23 mouse cellular contexts compared by ENCODE assay signal in the genomic region with DNA sequence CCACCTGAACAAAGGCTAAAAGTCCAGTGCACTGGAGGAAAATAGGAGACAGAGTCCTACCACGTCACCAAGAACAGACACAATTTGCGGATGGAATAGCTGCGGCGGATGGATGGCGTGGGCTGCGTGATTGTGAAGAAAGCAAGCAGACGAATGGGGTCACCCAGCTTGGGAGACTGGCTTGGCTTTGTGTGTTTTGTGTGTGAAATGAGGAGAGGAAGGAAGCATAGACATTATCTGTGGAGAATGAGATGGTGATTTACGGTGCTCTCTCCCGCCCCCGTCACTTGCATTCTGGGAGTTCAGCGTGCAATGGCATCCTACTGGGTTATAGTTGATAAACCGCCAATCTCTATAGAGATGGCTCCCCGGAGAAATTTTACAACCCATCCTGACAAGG.
DNase-seq lines count a peak whose midpoint lies in the region; ATAC-seq and TF ChIP-seq lines count a peak whose summit lies in the region.
"Had no signal": no experiment of that assay in that cellular context is flagged by ENCODE, and none has a peak within 500 bp of the region (broad histone marks: within the 10 kb centered on the region; RNA-seq: fewer than 3 reads in every experiment).

No protein-coding gene starts in this region.

- ATAC-seq in hindbrain, embryonic 16.5 days, result peak; percentile 25; the same call in 1 of the 2 replicates
- peak; percentile 87 for ATAC-seq in neural tube, embryonic 13.5 days (ENCODE audit: low read depth)
- ATAC-seq: forebrain, embryonic 13.5 days; midbrain, embryonic 15.5 days had no signal

- H3K36me3 ChIP-seq in embryonic facial prominence, embryonic 10.5 days (replicated peaks), result no peaks in the 10 kb centered on the region
- no peaks in the 10 kb centered on the region for H3K36me3 ChIP-seq in hindbrain, embryonic 16.5 days (ENCODE audit: control insufficient read depth, insufficient read depth, low read length)
- no peaks in the 10 kb centered on the region for H3K36me3 ChIP-seq in neural tube, embryonic 13.5 days
- no peaks in the 10 kb centered on the region for H3K36me3 ChIP-seq in heart, adult 2 months (ENCODE audit: control insufficient read depth, insufficient read depth, low read length)
- H3K36me3 ChIP-seq: embryonic facial prominence, embryonic 12.5 days; limb, embryonic 13.5 days; liver, embryonic 13.5 days; midbrain, embryonic 15.5 days had no signal

- peak; percentile 61 for DNase-seq in embryo, embryonic 10.5 days (ENCODE audit: low spot score)
- DNase-seq in embryonic facial prominence, embryonic 10.5 days (ENCODE audit: low spot score), result no peak
- no peak for DNase-seq in natural killer cell, adult 2 months (ENCODE audit: low spot score in 2 of 2)
- no peak for DNase-seq in heart, adult 2 months
- no peak for DNase-seq in adrenal gland, postnatal 10 days
- DNase-seq: adrenal gland, postnatal 25 days; cerebellum, adult 11 months; cerebellum, postnatal 10 days; gastrocnemius, postnatal 36 days; kidney, adult 18-20 months; kidney, postnatal 14 days; liver, embryonic 13.5 days; lung, embryonic 14.5 days; right cerebral cortex, postnatal 14 days; spleen, adult 18-20 months had no signal

- TF ChIP-seq CTCF in heart, adult 2 months (IDR thresholded peaks at IDR 0.05), result no peak

- H3K4me1 ChIP-seq in embryonic facial prominence, embryonic 10.5 days, result peaks cover 2% of the 10 kb centered on the region; the same call in 1 of the 2 replicates
- peaks cover 9% of the 10 kb centered on the region for H3K4me1 ChIP-seq in hindbrain, embryonic 16.5 days (ENCODE audit: control insufficient read depth, insufficient read depth, low read depth, low read length)
- H3K4me1 ChIP-seq in neural tube, embryonic 13.5 days (replicated peaks), result peaks cover 23% of the 10 kb centered on the region
- no peaks in the 10 kb centered on the region for H3K4me1 ChIP-seq in heart, adult 2 months (ENCODE audit: control insufficient read depth, insufficient read depth, low read length)
- H3K4me1 ChIP-seq: embryonic facial prominence, embryonic 12.5 days; forebrain, embryonic 13.5 days; liver, embryonic 13.5 days; midbrain, embryonic 15.5 days had no signal

- H3K27ac ChIP-seq in embryonic facial prominence, embryonic 10.5 days (replicated peaks), result 0 out of 2 replicates have a peak overlapping the region, but pooled peaks have one; percentile 19
- no peak overlapping the region for H3K27ac ChIP-seq in hindbrain, embryonic 16.5 days (ENCODE audit: low read depth, low read length)
- H3K27ac ChIP-seq in neural tube, embryonic 13.5 days (replicated peaks), result peak overlapping the region; percentile 95
- no peak overlapping the region for H3K27ac ChIP-seq in heart, adult 2 months
- H3K27ac ChIP-seq: embryonic facial prominence, embryonic 12.5 days; forebrain, embryonic 13.5 days; limb, embryonic 13.5 days; liver, embryonic 13.5 days; macrophage; midbrain, embryonic 15.5 days had no signal

- H3K4me3 ChIP-seq in embryonic facial prominence, embryonic 10.5 days, result no peak overlapping the region
- H3K4me3 ChIP-seq in hindbrain, embryonic 16.5 days (ENCODE audit: low read length), result 0 out of 2 replicates have a peak overlapping the region, but pooled peaks have one; percentile 11
- peak overlapping the region; percentile 25 for H3K4me3 ChIP-seq in neural tube, embryonic 13.5 days
- H3K4me3 ChIP-seq in heart, adult 2 months, result no peak overlapping the region
- H3K4me3 ChIP-seq: embryonic facial prominence, embryonic 12.5 days; erythroblast, embryonic 14.5 days; forebrain, embryonic 13.5 days; limb, embryonic 13.5 days; liver, embryonic 13.5 days; midbrain, embryonic 15.5 days had no signal

- H3K9ac ChIP-seq in hindbrain, embryonic 16.5 days (ENCODE audit: low read depth, low read length), result 0 out of 2 replicates have a peak overlapping the region, but pooled peaks have one; percentile 3
- peak overlapping the region; percentile 68 for H3K9ac ChIP-seq in neural tube, embryonic 13.5 days
- no peak overlapping the region for H3K9ac ChIP-seq in heart, adult 2 months (ENCODE audit: low read depth, low read length)
- H3K9ac ChIP-seq: embryonic facial prominence, embryonic 12.5 days; forebrain, embryonic 13.5 days; limb, embryonic 13.5 days; liver, embryonic 13.5 days; lung, embryonic 14.5 days; midbrain, embryonic 15.5 days had no signal

- peak overlapping the region; percentile 44 for H3K4me2 ChIP-seq in hindbrain, embryonic 16.5 days (ENCODE audit: low read length)
- peak overlapping the region; percentile 56 for H3K4me2 ChIP-seq in neural tube, embryonic 13.5 days
- H3K4me2 ChIP-seq: embryonic facial prominence, embryonic 12.5 days; forebrain, embryonic 13.5 days; limb, embryonic 13.5 days; liver, embryonic 13.5 days; lung, embryonic 14.5 days; midbrain, embryonic 15.5 days had no signal

- H3K27me3 ChIP-seq in embryonic facial prominence, embryonic 10.5 days (replicated peaks; ENCODE audit: low read depth, poor library complexity, severe bottlenecking), result no peaks in the 10 kb centered on the region
- H3K27me3 ChIP-seq in hindbrain, embryonic 16.5 days (replicated peaks; ENCODE audit: control insufficient read depth, insufficient read depth, low read length), result no peaks in the 10 kb centered on the region
- H3K27me3 ChIP-seq in neural tube, embryonic 13.5 days, result no peaks in the 10 kb centered on the region
- 0 out of 2 replicates have a peak, but pooled peaks cover 1% of the 10 kb centered on the region for H3K27me3 ChIP-seq in heart, adult 2 months (ENCODE audit: control insufficient read depth, insufficient read depth, low read length)
- H3K27me3 ChIP-seq: embryonic facial prominence, embryonic 12.5 days; forebrain, embryonic 13.5 days; liver, embryonic 13.5 days; midbrain, embryonic 15.5 days had no signal

- no peak for TF ChIP-seq POLR2A in heart, adult 2 months (IDR thresholded peaks at IDR 0.05; ENCODE audit: insufficient read depth, low read depth, low read length)

- H3K9me3 ChIP-seq in embryonic facial prominence, embryonic 10.5 days, result no peaks in the 10 kb centered on the region
- H3K9me3 ChIP-seq in hindbrain, embryonic 16.5 days (ENCODE audit: control insufficient read depth, low read length), result no peaks in the 10 kb centered on the region
- H3K9me3 ChIP-seq in neural tube, embryonic 13.5 days, result no peaks in the 10 kb centered on the region
- H3K9me3 ChIP-seq: embryonic facial prominence, embryonic 12.5 days; forebrain, embryonic 13.5 days; limb, embryonic 13.5 days; liver, embryonic 13.5 days; midbrain, embryonic 15.5 days had no signal

- intact Hi-C loops in heart, adult 2 months (cut with DNase I), result no loop called here

- WGBS in embryonic facial prominence, embryonic 10.5 days, result 94% methylated on average over 13 of the region's 13 CpGs
- WGBS in hindbrain, embryonic 16.5 days, result 45% methylated on average over 13 of the region's 13 CpGs
- 14% methylated on average over 13 of the region's 13 CpGs for WGBS in neural tube, embryonic 13.5 days
- WGBS in heart, adult 2 months, result 90% methylated on average over 13 of the region's 13 CpGs

- TF ChIP-seq EP300 in heart, adult 2 months (IDR thresholded peaks at IDR 0.05; ENCODE audit: insufficient read depth, low read depth, low read length), result no peak

- H3K79me2 ChIP-seq in heart, adult 2 months (replicated peaks; ENCODE audit: control insufficient read depth, insufficient read depth, low read length), result no peaks in the 10 kb centered on the region

Comparison
In these comparisons a context has a peak if more than half of its experiments do, and no peak if none do; other contexts are left out.
1. H3K27ac ChIP-seq: peak in embryonic facial prominence, embryonic 10.5 days (single experiment) and neural tube, embryonic 13.5 days (single experiment); none in hindbrain, embryonic 16.5 days (single experiment) and heart, adult 2 months (single experiment).
2. H3K4me3 ChIP-seq: peak in hindbrain, embryonic 16.5 days (single experiment) and neural tube, embryonic 13.5 days (single experiment); none in embryonic facial prominence, embryonic 10.5 days (single experiment) and heart, adult 2 months (single experiment).